Mouse (Mus musculus) ES-E14 (cell line): Measurements from ENCODE around the gene Lcmt1. TPM values are rescaled to one million over a fixed set of nuclear protein-coding genes. Genes with fewer than 3 reads are reported as not detected.

Experiments
- DNase-seq: peaks from one replicate; pipeline ENCODE4 v3.0.0-alpha.2; 2013; ENCODE audit warnings: low read depth, low spot score
- H3K27ac ChIP-seq: 2 replicates; pipeline ENCODE4 v1.5.1; 2012; ENCODE audit warnings: low read depth, mild to moderate bottlenecking, low read length, moderate library complexity, mixed read lengths; ENCODE audit not compliant: poor library complexity, insufficient read depth, severe bottlenecking
- H3K36me3 ChIP-seq: 2 replicates; pipeline ENCODE4 v1.6.1; 2012; ENCODE audit warnings: mild to moderate bottlenecking, low read length, moderate library complexity, mixed read lengths; ENCODE audit not compliant: control insufficient read depth, poor library complexity, insufficient read depth, severe bottlenecking
- H3K4me1 ChIP-seq, 2 experiments: fragments of 150-350 bp in 1 of 2; sonication (generic) in 1 of 2; 2 replicates each; pipeline ENCODE4 v1.6.1; 2012; ENCODE audit warnings: low read length in 2 of 2, mild to moderate bottlenecking in 1 of 2, mixed read lengths in 1 of 2; ENCODE audit not compliant: control insufficient read depth in 2 of 2, insufficient read depth in 2 of 2, poor library complexity in 1 of 2
- H3K4me3 ChIP-seq, 2 experiments: fragments of 150-350 bp in 1 of 2; sonication (generic) in 1 of 2; 2 replicates each; pipeline ENCODE4 v1.5.1; 2012; ENCODE audit warnings: low read length in 2 of 2, low read depth in 1 of 2, mild to moderate bottlenecking in 1 of 2, mixed read lengths in 1 of 2; ENCODE audit not compliant: insufficient read depth in 1 of 2, poor library complexity in 1 of 2, severe bottlenecking in 1 of 2
- H3K9ac ChIP-seq: 2 replicates; pipeline ENCODE4 v1.6.1; 2012; ENCODE audit warnings: low read depth, mild to moderate bottlenecking, low read length, mixed read lengths; ENCODE audit not compliant: poor library complexity, insufficient read depth, severe bottlenecking
- H3K9me3 ChIP-seq: fragments of 150-350 bp; sonication (generic); 2 replicates; pipeline ENCODE4 v1.6.1; 2012; ENCODE audit warnings: low read depth, mild to moderate bottlenecking, low read length; ENCODE audit not compliant: control insufficient read depth, insufficient read depth
- CHD2 ChIP-seq: IDR thresholded peaks from 2 replicates; pipeline ENCODE4 v1.6.1; 2014; ENCODE audit warnings: mild to moderate bottlenecking, low read depth, low read length, inconsistent platforms
- HCFC1 ChIP-seq: IDR thresholded peaks from 2 replicates; pipeline ENCODE4 v1.6.1; 2012; ENCODE audit warnings: low read length, inconsistent platforms, borderline replicate concordance; ENCODE audit not compliant: insufficient read depth
- MAFK ChIP-seq: IDR thresholded peaks from 2 replicates; pipeline ENCODE4 v1.6.1; 2014; ENCODE audit warnings: mild to moderate bottlenecking, low read depth, low read length, inconsistent platforms; ENCODE audit not compliant: insufficient read depth
- ZC3H11A ChIP-seq: IDR thresholded peaks from 2 replicates; pipeline ENCODE4 v1.6.1; 2012; ENCODE audit warnings: low read depth, mild to moderate bottlenecking, inconsistent platforms, low read length, borderline replicate concordance
- ZNF384 ChIP-seq: IDR thresholded peaks from 2 replicates; pipeline ENCODE4 v1.6.1; 2012; ENCODE audit warnings: low read depth, low read length, inconsistent platforms
- in situ Hi-C, 2 experiments: fragments of 600-800 bp; cut with MboI; formaldehyde crosslinking; loops; one replicate each; pipeline ENCODE4 v1.15.1; 2025; ENCODE audit warnings: low sequenced_read_pairs in 2 of 2, inconsistent platforms in 1 of 2; ENCODE audit not compliant: unreplicated experiment in 2 of 2
- total RNA-seq: library from RNA; depleted of rRNA; stranded (reverse); fragments of 300-350 nt; gene quantifications from 2 replicates; pipeline ENCODE4 v1.2.3, GENCODE M21; 2012; rRNA removed

The Lcmt1 gene
- total RNA-seq, result 29.6 and 31.8 TPM in 2 replicates

- Histone ChIP-seq H3K9me3 (no peaks in the 10 kb centered on the region), H3K36me3 (no peaks in the 10 kb centered on the region), H3K4me3 (peak within 1 kb of the TSS; percentile 84 to 87), H3K4me1 (peaks cover 2 to 5% of the 10 kb centered on the region in 2 experiments; a peak in 3 of 4 replicates), H3K27ac (peak within 1 kb of the TSS; percentile 74), H3K9ac (peak within 1 kb of the TSS; percentile 88)
- in situ Hi-C loops, result no loop called here
- no peak for TF ChIP-seq CHD2
- DNase-seq, result peak; percentile 99
Observed at GRCm38 (mm10) chr7:123369759-123370481, at the start of gene Lcmt1, which contains the start of gene Arhgap17. Lcmt1 (plus strand) TSS chr7:123369784. Arhgap17 (minus strand) TSS chr7:123369915.

GRCm38 (mm10) chr7:123322452-123323121, 47.0 kb upstream of the Lcmt1 start:
- no peak for DNase-seq
- H3K9me3 ChIP-seq, result no peaks in the 10 kb centered on the region
- H3K27ac ChIP-seq, result no peak overlapping the region
- no peak overlapping the region for H3K4me3 ChIP-seq
- H3K9ac ChIP-seq, result no peak overlapping the region
- TF ChIP-seq HCFC1 (no peak), CHD2 (no peak), MAFK (no peak), ZNF384 (no peak), ZC3H11A (no peak)
- H3K4me1 ChIP-seq, result peaks cover 0 to 17% of the 10 kb centered on the region in 2 experiments; a peak in 1 of 4 replicates
- peaks cover 27% of the 10 kb centered on the region; the same call in 1 of the 2 replicates for H3K36me3 ChIP-seq
- in situ Hi-C loops, result no loop called here

- Histone ChIP-seq H3K9ac (no peak overlapping the region), H3K9me3 (no peaks in the 10 kb centered on the region), H3K4me1 (peaks cover 0 to 17% of the 10 kb centered on the region in 2 experiments; a peak in 1 of 4 replicates), H3K36me3 (peaks cover 27% of the 10 kb centered on the region; the same call in 1 of the 2 replicates), H3K27ac (no peak overlapping the region; the same call in 1 of the 2 replicates), H3K4me3 (no peak overlapping the region)
- in situ Hi-C loops, result no loop called here
- no peak for DNase-seq
- TF ChIP-seq MAFK, result no peak
- TF ChIP-seq ZNF384, result no peak
- TF ChIP-seq CHD2, result no peak
- no peak for TF ChIP-seq HCFC1
- no peak for TF ChIP-seq ZC3H11A
Observed at GRCm38 (mm10) chr7:123323388-123323787, 46.2 kb upstream of the Lcmt1 start.

DNA sequence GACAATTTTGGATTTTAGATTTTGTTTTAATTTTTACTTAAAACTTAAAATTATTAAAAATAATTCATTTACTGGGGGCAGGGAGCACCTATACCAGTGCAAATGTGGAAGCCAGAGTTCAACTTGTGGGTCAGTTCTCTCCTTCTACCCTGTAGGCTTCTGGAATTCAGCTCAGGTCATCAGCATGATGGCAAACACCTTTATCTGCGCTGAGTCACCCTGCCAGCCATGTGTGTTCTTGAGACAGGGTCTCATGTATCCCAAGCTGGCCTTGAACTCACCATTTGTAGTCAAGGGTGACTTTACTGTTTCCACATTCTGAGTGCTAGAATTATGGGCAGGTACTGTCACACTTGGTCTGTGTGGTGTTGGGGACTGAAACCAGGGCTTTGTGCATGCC, 45.5 kb upstream of the Lcmt1 start:
- no peak overlapping the region for H3K9ac ChIP-seq
- DNase-seq, result no peak
- no peak overlapping the region for H3K4me3 ChIP-seq
- H3K36me3 ChIP-seq, result peaks cover 27% of the 10 kb centered on the region; the same call in 1 of the 2 replicates
- in situ Hi-C loops, result no loop called here
- H3K9me3 ChIP-seq, result no peaks in the 10 kb centered on the region
- TF ChIP-seq CHD2 (no peak), ZNF384 (no peak), ZC3H11A (no peak), MAFK (no peak), HCFC1 (no peak)
- peaks cover 0 to 17% of the 10 kb centered on the region in 2 experiments; a peak in 1 of 4 replicates for H3K4me1 ChIP-seq
- no peak overlapping the region for H3K27ac ChIP-seq
